In genomic region chr1:136550851-136551540, GRCm38 (mm10) we compare ENCODE assay signal across 9 mouse cellular contexts.
DNase-seq lines count a peak whose midpoint lies in the region; ATAC-seq and TF ChIP-seq lines count a peak whose summit lies in the region.
"Had no signal": no experiment of that assay in that cellular context is flagged by ENCODE, and none has a peak within 500 bp of the region (broad histone marks: within the 10 kb centered on the region; RNA-seq: fewer than 3 reads in every experiment).

No protein-coding gene starts in this region.

- H3K4me3 ChIP-seq in E14TG2a.4 (replicated peaks; ENCODE audit: low read length): no peak overlapping the region
- H3K4me3 ChIP-seq in bone marrow, adult 2 months (replicated peaks; ENCODE audit: control insufficient read depth, low read depth, low read length): no peak overlapping the region
- H3K4me3 ChIP-seq in embryonic facial prominence, embryonic 14.5 days (ENCODE audit: low read depth, low read length): no peak overlapping the region
- H3K4me3 ChIP-seq: lung, embryonic 15.5 days had no signal

- peak; percentile 81 for DNase-seq in embryonic facial prominence, embryonic 14.5 days (ENCODE audit: low spot score)
- DNase-seq in heart, postnatal 25 days (ENCODE audit: low spot score): peak; percentile 31
- DNase-seq in layer of hippocampus, adult 8-10 months (ENCODE audit: low spot score in 2 of 2): peak; percentile 68 to 92
- peak; percentile 69 to 86 for DNase-seq in lung, postnatal 4 days
- peak; percentile 69 for DNase-seq in retina, postnatal 7 days (ENCODE audit: low read depth, low spot score)
- DNase-seq in urinary bladder, adult 2 months (ENCODE audit: low spot score): peak; percentile 55

- H3K27me3 ChIP-seq in E14TG2a.4 (ENCODE audit: insufficient read depth, low read length): no peaks in the 10 kb centered on the region
- no peaks in the 10 kb centered on the region for H3K27me3 ChIP-seq in embryonic facial prominence, embryonic 14.5 days (replicated peaks; ENCODE audit: control insufficient read depth, insufficient read depth, low read length)
- H3K27me3 ChIP-seq: lung, embryonic 15.5 days had no signal

- intact Hi-C loops in heart, postnatal 25 days (cut with DNase I): loop anchor here (1.0 to 10.0 kb wide), 3 partner anchors 198 to 1494 kb away; no protein-coding TSS in a partner anchor

- TF ChIP-seq CTCF in E14TG2a.4 (conservative IDR thresholded peaks at IDR 0.05; ENCODE audit: low read length): peak; percentile 96
- peak; percentile 98 for TF ChIP-seq CTCF in bone marrow, adult 2 months (IDR thresholded peaks at IDR 0.05; ENCODE audit: control insufficient read depth, insufficient read depth, low read length)

- H3K4me1 ChIP-seq in E14TG2a.4 (replicated peaks; ENCODE audit: low read depth, low read length): peaks cover 27% of the 10 kb centered on the region
- no peaks in the 10 kb centered on the region for H3K4me1 ChIP-seq in bone marrow, adult 2 months (ENCODE audit: control insufficient read depth, insufficient read depth, low read length)
- no peaks in the 10 kb centered on the region for H3K4me1 ChIP-seq in embryonic facial prominence, embryonic 14.5 days (ENCODE audit: control insufficient read depth, insufficient read depth, low read length)

- H3K4me2 ChIP-seq in embryonic facial prominence, embryonic 14.5 days (ENCODE audit: low read depth, low read length): no peak overlapping the region
- H3K4me2 ChIP-seq: lung, embryonic 15.5 days had no signal

- peaks cover 19% of the 10 kb centered on the region for H3K9me3 ChIP-seq in E14TG2a.4 (ENCODE audit: low read length)
- H3K9me3 ChIP-seq in embryonic facial prominence, embryonic 14.5 days (ENCODE audit: control insufficient read depth, low read length): no peaks in the 10 kb centered on the region
- H3K9me3 ChIP-seq: lung, embryonic 15.5 days had no signal

- no peak overlapping the region for H3K27ac ChIP-seq in bone marrow, adult 2 months (ENCODE audit: control insufficient read depth, insufficient read depth, low read depth, low read length, poor library complexity)
- H3K27ac ChIP-seq in embryonic facial prominence, embryonic 14.5 days (replicated peaks; ENCODE audit: low read depth, low read length): no peak overlapping the region
- H3K27ac ChIP-seq: lung, embryonic 15.5 days had no signal

- H3K36me3 ChIP-seq in E14TG2a.4 (ENCODE audit: insufficient read depth, low read length): no peaks in the 10 kb centered on the region
- H3K36me3 ChIP-seq in embryonic facial prominence, embryonic 14.5 days (ENCODE audit: control insufficient read depth, insufficient read depth, low read length): no peaks in the 10 kb centered on the region
- H3K36me3 ChIP-seq: lung, embryonic 15.5 days had no signal

- WGBS in bone marrow, adult 2 months: 26% methylated on average over 16 of the region's 16 CpGs
- 21% methylated on average over 16 of the region's 16 CpGs for WGBS in embryonic facial prominence, embryonic 14.5 days

- TF ChIP-seq POLR2A in bone marrow, adult 2 months (IDR thresholded peaks at IDR 0.05; ENCODE audit: borderline replicate concordance, control insufficient read depth, low read depth, low read length): no peak

- no peak overlapping the region for H3K9ac ChIP-seq in embryonic facial prominence, embryonic 14.5 days (ENCODE audit: low read depth, low read length)
- H3K9ac ChIP-seq: lung, embryonic 15.5 days had no signal

- ATAC-seq in embryonic facial prominence, embryonic 14.5 days (ENCODE audit: low read depth): peak; percentile 57; the same call in 1 of the 2 replicates

Comparison
In these comparisons a context has a peak if more than half of its experiments do, and no peak if none do; other contexts are left out.
1. DNase-seq: peak in every context shown above with its lines; median percentile 81 in embryonic facial prominence, embryonic 14.5 days; 80 in layer of hippocampus, adult 8-10 months; 78 in lung, postnatal 4 days; 69 in retina, postnatal 7 days; 55 in urinary bladder, adult 2 months; 31 in heart, postnatal 25 days.